Mouse (Mus musculus) hindbrain, postnatal 0 days (tissue): ENCODE data around the gene Gsto2. TPM values are rescaled to one million over a fixed set of nuclear protein-coding genes. Genes with fewer than 3 reads are reported as not detected.

Experiments used
- ATAC-seq: fragments of 200-750 bp; cut with Nextera tagmentation; 2 replicates; pipeline ENCODE4 v1.8.0; 2017; ENCODE audit warnings: mild to moderate bottlenecking, moderate TSS enrichment, moderate library complexity
- DNase-seq: peaks from one replicate; pipeline ENCODE4 v3.0.0-alpha.2; 2015; ENCODE audit warnings: low spot score
- H3K27ac ChIP-seq: fragments of 300-500 bp; sonication (generic); 2 replicates; pipeline ENCODE4 v1.5.1; 2014; ENCODE audit warnings: mild to moderate bottlenecking
- H3K27me3 ChIP-seq: fragments of 300-500 bp; sonication (generic); 2 replicates; pipeline ENCODE4 v1.6.1; 2014; ENCODE audit warnings: low read length, mixed read lengths; ENCODE audit not compliant: insufficient read depth
- H3K36me3 ChIP-seq: fragments of 300-500 bp; sonication (generic); 2 replicates; pipeline ENCODE4 v1.6.1; 2014; ENCODE audit warnings: low read length, mixed read lengths; ENCODE audit not compliant: insufficient read depth
- H3K4me1 ChIP-seq: fragments of 300-500 bp; sonication (generic); 2 replicates; pipeline ENCODE4 v1.6.1; 2014; ENCODE audit warnings: antibody characterized with exemption, low read length, mixed read lengths; ENCODE audit not compliant: insufficient read depth
- H3K4me2 ChIP-seq: fragments of 300-500 bp; sonication (generic); 2 replicates; pipeline ENCODE4 v1.6.1; 2014; ENCODE audit warnings: low read depth, mild to moderate bottlenecking, low read length, moderate library complexity, mixed read lengths
- H3K4me3 ChIP-seq: fragments of 300-500 bp; sonication (generic); 2 replicates; pipeline ENCODE4 v1.5.1; 2014; ENCODE audit warnings: low read length
- H3K9ac ChIP-seq: fragments of 300-500 bp; sonication (generic); replicated peaks from 2 replicates; pipeline ENCODE4 v1.6.1; 2014; ENCODE audit warnings: mild to moderate bottlenecking, low read length, moderate library complexity, mixed read lengths
- H3K9me3 ChIP-seq: fragments of 300-500 bp; sonication (generic); 2 replicates; pipeline ENCODE4 v1.6.1; 2016; ENCODE audit warnings: low read length, mixed read lengths
- CTCF ChIP-seq: IDR thresholded peaks from 2 replicates; pipeline ENCODE4 v1.5.1; 2016; ENCODE audit warnings: antibody characterized with exemption, control low read depth, low read depth
- WGBS: fragments of 180-500 bp; shearing (Covaris S2); extraction: QIAGEN DNeasy Blood & Tissue Kit; methylation state at CpG from one replicate; pipeline ENCODE4 v1.1.7; 2014; 5-methylcytosine and 5-hydroxymethylcytosine counted together
- polyA plus RNA-seq: library from polyadenylated mRNA; unstranded; fragments of >200 nt; fragmentation: Nextera tagmentation; extraction: Ambion mirVana; gene quantifications from 2 replicates; pipeline ENCODE4 v1.2.1, GENCODE M21; 2015
- total RNA-seq: library from RNA; depleted of rRNA; stranded (reverse); fragments of >200 nt; gene quantifications from 2 replicates; pipeline ENCODE4 v1.2.3, GENCODE M21; 2014

Gene Gsto2
- total and polyA plus RNA-seq, 2 experiments from 2014 or later: 0.26 to 0.89 TPM

GRCm38 (mm10) chr19:47857957-47858942 lies 7.1 kb upstream of the Gsto2 start:
- Histone ChIP-seq H3K4me1 (0 out of 2 replicates have a peak, but pooled peaks cover 3% of the 10 kb centered on the region), H3K36me3 (no peaks in the 10 kb centered on the region; the same call in 1 of the 2 replicates), H3K4me2 (no peak overlapping the region), H3K9me3 (no peaks in the 10 kb centered on the region), H3K27me3 (no peaks in the 10 kb centered on the region), H3K27ac (no peak overlapping the region), H3K9ac (no peak overlapping the region), H3K4me3 (no peak overlapping the region)
- 64% methylated on average over 18 of the region's 18 CpGs for WGBS
- ATAC-seq (no peak), DNase-seq (no peak)
- no peak for TF ChIP-seq CTCF

- no peak for TF ChIP-seq CTCF
- Histone ChIP-seq H3K27ac (no peak overlapping the region), H3K9ac (no peak overlapping the region), H3K9me3 (no peaks in the 10 kb centered on the region), H3K36me3 (no peaks in the 10 kb centered on the region; the same call in 1 of the 2 replicates), H3K27me3 (no peaks in the 10 kb centered on the region), H3K4me3 (no peak overlapping the region), H3K4me1 (no peaks in the 10 kb centered on the region), H3K4me2 (no peak overlapping the region)
- ATAC-seq (no peak), DNase-seq (no peak)
- WGBS: 92% methylated on average over 8 of the region's 8 CpGs
Observed at GRCm38 (mm10) chr19:47859180-47859579, 6.2 kb upstream of the Gsto2 start.

DNA sequence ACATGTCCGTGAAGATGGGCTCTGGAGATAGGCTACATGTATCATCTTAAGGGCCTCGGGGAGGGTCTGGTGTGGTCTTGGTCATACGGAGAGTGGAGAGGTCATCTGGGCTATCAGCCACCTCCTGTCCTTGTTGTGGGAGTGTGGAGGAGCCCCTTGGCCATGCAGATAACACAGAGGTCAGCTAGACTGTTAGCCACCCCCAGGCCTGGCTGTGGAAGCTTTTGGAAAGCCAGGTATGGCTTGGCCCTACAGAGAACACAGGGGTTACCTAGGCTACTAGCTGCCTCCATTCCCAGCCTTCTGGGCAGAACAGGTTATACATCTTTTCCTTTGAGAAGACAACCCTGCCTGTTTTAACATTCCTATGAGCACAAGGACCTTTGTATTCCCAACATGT lies 2.8 kb upstream of the Gsto2 start:
- TF ChIP-seq CTCF: no peak
- 94% methylated on average over 3 of the region's 3 CpGs for WGBS
- ATAC-seq: no peak

GRCm38 (mm10) chr19:47864051-47864450 lies 1.3 kb upstream of the Gsto2 start:
- no peaks in the 10 kb centered on the region for H3K9me3 ChIP-seq
- WGBS: 96% methylated on average over 9 of the region's 9 CpGs
- no peak for ATAC-seq

More for the DNA sequence above, 2.8 kb upstream of the Gsto2 start:
- Histone ChIP-seq H3K4me3 (no peak overlapping the region), H3K9ac (no peak overlapping the region), H3K9me3 (no peaks in the 10 kb centered on the region), H3K4me2 (no peak overlapping the region), H3K4me1 (no peaks in the 10 kb centered on the region), H3K27me3 (no peaks in the 10 kb centered on the region), H3K27ac (no peak overlapping the region), H3K36me3 (no peaks in the 10 kb centered on the region; the same call in 1 of the 2 replicates)
- DNase-seq: no peak

GRCm38 (mm10) chr19:47864721-47865120 lies 613 bp upstream of the Gsto2 start:
- Histone ChIP-seq H3K9me3 (no peaks in the 10 kb centered on the region), H3K4me2 (peak overlapping the region; percentile 86), H3K27ac (peak overlapping the region; percentile 87; the same call in 1 of the 2 replicates), H3K9ac (peak overlapping the region; percentile 60), H3K4me3 (peak overlapping the region; percentile 52), H3K36me3 (no peaks in the 10 kb centered on the region; the same call in 1 of the 2 replicates), H3K27me3 (no peaks in the 10 kb centered on the region), H3K4me1 (no peaks in the 10 kb centered on the region)
- no peak for TF ChIP-seq CTCF
- ATAC-seq (no peak), DNase-seq (no peak)
- 82% methylated on average over 7 of the region's 7 CpGs for WGBS

More at GRCm38 (mm10) chr19:47864051-47864450, 1.3 kb upstream of the Gsto2 start:
- no peak overlapping the region for H3K27ac ChIP-seq
- no peak overlapping the region for H3K4me2 ChIP-seq
- no peak overlapping the region for H3K4me3 ChIP-seq
- H3K27me3 ChIP-seq: no peaks in the 10 kb centered on the region
- no peaks in the 10 kb centered on the region for H3K4me1 ChIP-seq
- no peak for DNase-seq
- no peak for TF ChIP-seq CTCF
- H3K9ac ChIP-seq: no peak overlapping the region
- H3K36me3 ChIP-seq: no peaks in the 10 kb centered on the region; the same call in 1 of the 2 replicates

GRCm38 (mm10) chr19:47867628-47868175 lies 2.4 kb downstream of the Gsto2 start:
- DNase-seq: no peak
- Histone ChIP-seq H3K27me3 (no peaks in the 10 kb centered on the region), H3K27ac (no peak overlapping the region), H3K9me3 (no peaks in the 10 kb centered on the region), H3K4me1 (no peaks in the 10 kb centered on the region), H3K9ac (no peak overlapping the region), H3K4me3 (no peak overlapping the region), H3K36me3 (no peaks in the 10 kb centered on the region), H3K4me2 (no peak overlapping the region)
- 73% methylated on average over 4 of the region's 4 CpGs for WGBS
- no peak for ATAC-seq
- TF ChIP-seq CTCF: no peak

DNA sequence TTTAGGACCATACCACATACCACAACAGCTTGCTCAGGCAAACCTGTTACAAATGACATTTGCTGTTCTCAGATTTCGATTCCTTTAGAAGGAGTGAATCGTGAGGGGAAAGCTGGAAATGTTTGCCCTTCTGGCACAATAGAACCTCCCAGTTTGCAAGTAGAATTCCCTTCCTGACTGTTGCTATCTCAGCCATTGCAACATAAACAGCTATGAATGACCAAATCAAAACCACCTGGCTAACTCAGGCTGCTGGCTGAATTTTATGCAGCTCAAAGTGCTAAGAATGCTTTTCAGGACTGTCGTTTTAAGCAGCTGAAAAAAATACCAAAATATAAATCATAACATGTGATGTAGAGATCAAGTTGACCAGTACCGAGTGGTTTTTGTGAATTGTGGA lies 3.6 kb downstream of the Gsto2 start:
- Histone ChIP-seq H3K4me1 (no peaks in the 10 kb centered on the region), H3K27me3 (no peaks in the 10 kb centered on the region), H3K4me2 (no peak overlapping the region), H3K27ac (no peak overlapping the region), H3K36me3 (no peaks in the 10 kb centered on the region), H3K4me3 (no peak overlapping the region), H3K9ac (no peak overlapping the region), H3K9me3 (no peaks in the 10 kb centered on the region)
- ATAC-seq (no peak), DNase-seq (no peak)
- 74% methylated on average over 4 of the region's 4 CpGs for WGBS
- TF ChIP-seq CTCF: no peak
